Mouse (Mus musculus) megakaryocyte, embryonic 14.5 days (primary cell): Measurements from ENCODE around the gene Saxo1. TPM values are rescaled to one million over a fixed set of nuclear protein-coding genes. Genes with fewer than 3 reads are reported as not detected.

Source experiments
- H3K27me3 ChIP-seq: replicated peaks from 2 replicates; pipeline ENCODE3; 2012; ENCODE audit warnings: inconsistent platforms
- H3K36me3 ChIP-seq: replicated peaks from 2 replicates; pipeline ENCODE3; 2012; ENCODE audit warnings: low read length, inconsistent platforms, mixed read lengths
- H3K4me1 ChIP-seq: 2 replicates; pipeline ENCODE4 v1.6.1; 2012; ENCODE audit warnings: inconsistent platforms
- H3K4me3 ChIP-seq: replicated peaks from 2 replicates; pipeline ENCODE3; 2012; ENCODE audit warnings: moderate library complexity, mild to moderate bottlenecking, inconsistent platforms
- H3K9me3 ChIP-seq: 2 replicates; pipeline ENCODE4 v1.6.1; 2012; ENCODE audit warnings: inconsistent platforms
- FLI1 ChIP-seq: IDR thresholded peaks from 2 replicates; pipeline ENCODE4 v1.6.1; 2012; ENCODE audit warnings: low read length, inconsistent platforms, mixed read lengths
- GATA1 ChIP-seq: IDR thresholded peaks from 3 replicates; pipeline ENCODE4 v1.6.1; 2012; ENCODE audit warnings: mixed read lengths, low read length, inconsistent platforms, borderline replicate concordance
- polyA plus RNA-seq: library from polyadenylated mRNA; stranded (reverse); fragments of >175 nt; gene quantifications from 2 replicates; pipeline ENCODE4 v1.2.3, GENCODE M21; 2012; ENCODE audit warnings: low replicate concordance; ENCODE audit not compliant: insufficient read depth

Gene Saxo1
- polyA plus RNA-seq, 1 experiment, result not detected

GRCm38 (mm10) chr4:86533406-86534090 lies 24.6 kb downstream of the Saxo1 start:
- Histone ChIP-seq H3K36me3 (no peaks in the 10 kb centered on the region), H3K27me3 (peaks cover 8% of the 10 kb centered on the region), H3K4me1 (no peaks in the 10 kb centered on the region), H3K9me3 (peaks cover 4% of the 10 kb centered on the region), H3K4me3 (no peak overlapping the region)
- no peak for TF ChIP-seq GATA1
- no peak for TF ChIP-seq FLI1

GRCm38 (mm10) chr4:86529161-86529560 lies 29.0 kb downstream of the Saxo1 start:
- no peak overlapping the region for H3K4me3 ChIP-seq
- H3K4me1 ChIP-seq, result no peaks in the 10 kb centered on the region
- TF ChIP-seq GATA1 (no peak), FLI1 (no peak)

GRCm38 (mm10) chr4:86527162-86528136 lies 30.7 kb downstream of the Saxo1 start:
- TF ChIP-seq FLI1, result no peak
- no peak for TF ChIP-seq GATA1
- Histone ChIP-seq H3K4me1 (no peaks in the 10 kb centered on the region), H3K27me3 (peaks cover 9% of the 10 kb centered on the region), H3K9me3 (no peaks in the 10 kb centered on the region), H3K36me3 (no peaks in the 10 kb centered on the region), H3K4me3 (no peak overlapping the region)

More at GRCm38 (mm10) chr4:86529161-86529560, 29.0 kb downstream of the Saxo1 start:
- Histone ChIP-seq H3K36me3 (no peaks in the 10 kb centered on the region), H3K9me3 (no peaks in the 10 kb centered on the region), H3K27me3 (peaks cover 10% of the 10 kb centered on the region)

- TF ChIP-seq GATA1 (no peak), FLI1 (no peak)
- no peak overlapping the region for H3K4me3 ChIP-seq
- H3K36me3 ChIP-seq, result no peaks in the 10 kb centered on the region
- no peaks in the 10 kb centered on the region for H3K9me3 ChIP-seq
- peaks cover 10% of the 10 kb centered on the region for H3K27me3 ChIP-seq
- H3K4me1 ChIP-seq, result no peaks in the 10 kb centered on the region
Measured at GRCm38 (mm10) chr4:86524483-86524882, 33.6 kb downstream of the Saxo1 start.

- Histone ChIP-seq H3K27me3 (peaks cover 6% of the 10 kb centered on the region), H3K36me3 (no peaks in the 10 kb centered on the region), H3K4me3 (no peak overlapping the region), H3K9me3 (no peaks in the 10 kb centered on the region), H3K4me1 (no peaks in the 10 kb centered on the region)
- no peak for TF ChIP-seq FLI1
- TF ChIP-seq GATA1, result no peak
Measured at GRCm38 (mm10) chr4:86523771-86524170, 34.4 kb downstream of the Saxo1 start.

- no peaks in the 10 kb centered on the region for H3K9me3 ChIP-seq
- H3K4me3 ChIP-seq, result no peak overlapping the region
- no peak for TF ChIP-seq GATA1
- no peak for TF ChIP-seq FLI1
- H3K4me1 ChIP-seq, result no peaks in the 10 kb centered on the region
- peaks cover 6% of the 10 kb centered on the region for H3K27me3 ChIP-seq
- H3K36me3 ChIP-seq, result no peaks in the 10 kb centered on the region
Measured at GRCm38 (mm10) chr4:86520695-86521094, 37.4 kb downstream of the Saxo1 start.

GRCm38 (mm10) chr4:86519953-86520352 lies 38.2 kb downstream of the Saxo1 start:
- Histone ChIP-seq H3K36me3 (no peaks in the 10 kb centered on the region), H3K27me3 (peaks cover 6% of the 10 kb centered on the region), H3K4me3 (no peak overlapping the region), H3K9me3 (no peaks in the 10 kb centered on the region), H3K4me1 (no peaks in the 10 kb centered on the region)
- no peak for TF ChIP-seq FLI1
- no peak for TF ChIP-seq GATA1

GRCm38 (mm10) chr4:86504656-86505055 lies 53.5 kb downstream of the Saxo1 start:
- Histone ChIP-seq H3K27me3 (no peaks in the 10 kb centered on the region), H3K9me3 (no peaks in the 10 kb centered on the region), H3K36me3 (no peaks in the 10 kb centered on the region), H3K4me3 (no peak overlapping the region), H3K4me1 (no peaks in the 10 kb centered on the region)
- no peak for TF ChIP-seq GATA1
- no peak for TF ChIP-seq FLI1

GRCm38 (mm10) chr4:86499561-86499960 lies 58.6 kb downstream of the Saxo1 start:
- TF ChIP-seq FLI1 (no peak), GATA1 (no peak)
- Histone ChIP-seq H3K27me3 (no peaks in the 10 kb centered on the region), H3K4me1 (0 out of 2 replicates have a peak, but pooled peaks cover 3% of the 10 kb centered on the region)

GRCm38 (mm10) chr4:86498754-86499153 lies 59.4 kb downstream of the Saxo1 start:
- no peaks in the 10 kb centered on the region for H3K9me3 ChIP-seq
- no peaks in the 10 kb centered on the region for H3K36me3 ChIP-seq
- H3K4me1 ChIP-seq, result 0 out of 2 replicates have a peak, but pooled peaks cover 3% of the 10 kb centered on the region
- H3K4me3 ChIP-seq, result no peak overlapping the region
- TF ChIP-seq GATA1, result no peak
- TF ChIP-seq FLI1, result no peak
- H3K27me3 ChIP-seq, result no peaks in the 10 kb centered on the region

More at GRCm38 (mm10) chr4:86499561-86499960, 58.6 kb downstream of the Saxo1 start:
- H3K36me3 ChIP-seq, result no peaks in the 10 kb centered on the region
- no peaks in the 10 kb centered on the region for H3K9me3 ChIP-seq
- H3K4me3 ChIP-seq, result no peak overlapping the region
